Mouse (Mus musculus) liver, embryonic 14.5 days (tissue): ENCODE results near the gene Nfam1. TPM values are rescaled to one million over a fixed set of nuclear protein-coding genes. Genes with fewer than 3 reads are reported as not detected.

Experiments used
- ATAC-seq: fragments of 200-750 bp; cut with Nextera tagmentation; 2 replicates; pipeline ENCODE4 v1.8.0; 2017; ENCODE audit warnings: moderate number of reproducible peaks, mild to moderate bottlenecking, moderate library complexity; ENCODE audit not compliant: insufficient read depth
- DNase-seq, 3 experiments: peaks; one replicate each; pipeline ENCODE4 v3.0.0-alpha.2; 2012 to 2013; ENCODE audit warnings: low read depth in 3 of 3, low spot score in 3 of 3
- H3K27ac ChIP-seq: fragments of 300-500 bp; sonication (generic); 2 replicates; pipeline ENCODE4 v1.5.1; 2014; ENCODE audit warnings: moderate library complexity, mild to moderate bottlenecking, control low read depth, inconsistent platforms
- H3K27me3 ChIP-seq: fragments of 300-500 bp; sonication (generic); 2 replicates; pipeline ENCODE4 v1.6.1; 2014; ENCODE audit warnings: mild to moderate bottlenecking, low read length, moderate library complexity; ENCODE audit not compliant: control insufficient read depth, insufficient read depth
- H3K36me3 ChIP-seq: fragments of 300-500 bp; sonication (generic); replicated peaks from 2 replicates; pipeline ENCODE4 v1.6.1; 2014; ENCODE audit warnings: low read depth; ENCODE audit not compliant: control insufficient read depth, insufficient read depth
- H3K4me1 ChIP-seq, 2 experiments: fragments of 200-500 bp in 1 of 2; fragments of 300-500 bp in 1 of 2; sonication (generic) in 1 of 2; replicated peaks; 2 replicates each; pipeline ENCODE4 v1.6.1; 2012 to 2014; ENCODE audit warnings: antibody characterized with exemption in 1 of 2, inconsistent platforms in 1 of 2, low read length in 1 of 2; ENCODE audit not compliant: control insufficient read depth in 2 of 2, insufficient read depth in 2 of 2
- H3K4me2 ChIP-seq: fragments of 300-500 bp; sonication (generic); 2 replicates; pipeline ENCODE4 v1.6.1; 2014; ENCODE audit warnings: low read depth, mild to moderate bottlenecking, control low read depth, moderate library complexity
- H3K4me3 ChIP-seq, 2 experiments: fragments of 200-500 bp in 1 of 2; fragments of 300-500 bp in 1 of 2; sonication (generic) in 1 of 2; 2 replicates each; pipeline ENCODE4 v1.5.1; 2012 to 2014; ENCODE audit warnings: low read depth in 2 of 2, low read length in 2 of 2, mild to moderate bottlenecking in 2 of 2, control low read depth in 1 of 2, inconsistent platforms in 1 of 2, moderate library complexity in 1 of 2; ENCODE audit not compliant: insufficient read depth in 1 of 2
- H3K9ac ChIP-seq: fragments of 300-500 bp; sonication (generic); replicated peaks from 2 replicates; pipeline ENCODE4 v1.6.1; 2014; ENCODE audit warnings: mild to moderate bottlenecking, control low read depth, moderate library complexity
- H3K9me3 ChIP-seq: fragments of 300-500 bp; sonication (generic); 2 replicates; pipeline ENCODE4 v1.6.1; 2016; ENCODE audit warnings: low read length, mixed read lengths; ENCODE audit not compliant: control insufficient read depth
- CTCF ChIP-seq: IDR thresholded peaks from 2 replicates; pipeline ENCODE4 v1.5.1; 2016; ENCODE audit warnings: antibody characterized with exemption, low read depth, control low read depth
- EP300 ChIP-seq: IDR thresholded peaks from 2 replicates; pipeline ENCODE4 v1.6.1; 2016; ENCODE audit warnings: antibody characterized with exemption, low read depth
- WGBS: fragments of 180-500 bp; shearing (Covaris S2); extraction: QIAGEN DNeasy Blood & Tissue Kit; methylation state at CpG from one replicate; pipeline ENCODE4 v1.1.7; 2014; ENCODE audit not compliant: insufficient replicate concordance; 5-methylcytosine and 5-hydroxymethylcytosine counted together
- polyA plus RNA-seq, 2 experiments: library from polyadenylated mRNA; depleted of rRNA in 1 of 2; stranded (reverse) in 1 of 2; unstranded in 1 of 2; fragments of >200 nt; fragmentation: Nextera tagmentation in 1 of 2; extraction: Ambion mirVana in 1 of 2; gene quantifications; 2 replicates each; pipeline versions ENCODE4 v1.2.1 to v1.2.3; 2012 to 2014

Nfam1 gene
- polyA plus RNA-seq, 2 experiments: 3.6 to 5.9 TPM

DNA sequence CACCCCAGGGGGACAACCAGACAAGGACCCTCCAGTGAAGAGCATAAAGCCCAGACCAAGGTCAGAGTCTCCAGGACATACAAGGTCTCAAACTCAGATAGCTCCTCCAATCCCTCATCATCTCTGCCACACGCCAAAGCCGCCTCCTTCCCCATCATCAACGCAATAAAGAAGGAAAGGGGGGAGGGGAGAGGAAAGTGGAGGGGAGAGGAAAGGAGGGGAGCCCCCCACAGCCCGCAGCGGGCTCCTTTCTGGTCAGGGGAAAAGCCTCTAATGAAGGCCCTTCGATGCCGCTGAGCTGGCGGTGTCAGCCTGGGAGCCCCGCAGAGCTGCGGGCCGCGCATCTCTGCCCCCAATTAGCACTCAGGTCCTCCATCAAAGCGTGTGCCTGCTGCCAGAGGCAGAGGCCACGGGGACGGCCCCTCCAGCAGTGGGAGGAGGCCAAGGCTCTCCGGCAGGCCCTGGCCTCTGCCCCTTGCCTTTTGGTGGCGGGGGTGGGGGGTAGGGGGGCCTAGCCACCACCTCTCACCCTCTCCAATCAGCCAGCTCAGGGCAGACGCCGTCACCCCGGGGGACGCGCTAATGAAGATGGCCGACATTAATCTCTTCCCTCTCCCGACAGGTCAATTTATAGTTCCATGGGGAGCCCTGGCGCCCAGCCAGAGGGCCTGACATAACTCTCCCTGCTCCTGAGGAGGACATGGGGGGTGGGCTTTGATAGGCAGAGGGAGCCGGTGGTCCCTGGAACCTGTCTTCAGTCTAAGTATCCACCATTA, 72.1 kb downstream of the Nfam1 start:
- ATAC-seq: no peak
- Histone ChIP-seq H3K4me2 (no peak overlapping the region), H3K4me3 (no peak overlapping the region), H3K4me1 (no peaks in the 10 kb centered on the region; a peak in 1 of 4 replicates), H3K27ac (no peak overlapping the region), H3K9ac (no peak overlapping the region), H3K9me3 (no peaks in the 10 kb centered on the region), H3K36me3 (no peaks in the 10 kb centered on the region), H3K27me3 (peaks cover 53% of the 10 kb centered on the region)
- no peak for DNase-seq
- no peak for TF ChIP-seq EP300
- TF ChIP-seq CTCF: no peak
- 5% methylated on average over 26 of the region's 26 CpGs for WGBS

GRCm38 (mm10) chr15:82959151-82959550, 74.0 kb downstream of the Nfam1 start:
- Histone ChIP-seq H3K4me1 (no peaks in the 10 kb centered on the region; a peak in 1 of 4 replicates), H3K27ac (no peak overlapping the region), H3K4me3 (no peak overlapping the region), H3K4me2 (no peak overlapping the region), H3K36me3 (no peaks in the 10 kb centered on the region), H3K27me3 (peaks cover 47% of the 10 kb centered on the region), H3K9ac (no peak overlapping the region), H3K9me3 (no peaks in the 10 kb centered on the region)
- no peak for ATAC-seq
- TF ChIP-seq CTCF (no peak), EP300 (no peak)
- 36% methylated on average over 12 of the region's 12 CpGs for WGBS
- DNase-seq: no peak

- ATAC-seq (no peak), DNase-seq (no peak)
- Histone ChIP-seq H3K4me2 (no peak overlapping the region), H3K27ac (no peak overlapping the region), H3K27me3 (peaks cover 42% of the 10 kb centered on the region), H3K9ac (no peak overlapping the region), H3K4me3 (no peak overlapping the region), H3K9me3 (no peaks in the 10 kb centered on the region), H3K4me1 (no peaks in the 10 kb centered on the region; a peak in 1 of 4 replicates), H3K36me3 (no peaks in the 10 kb centered on the region)
- TF ChIP-seq CTCF (no peak), EP300 (no peak)
- WGBS: 14% methylated on average over 16 of the region's 16 CpGs
Measured at GRCm38 (mm10) chr15:82958253-82958701, 74.8 kb downstream of the Nfam1 start.

DNA sequence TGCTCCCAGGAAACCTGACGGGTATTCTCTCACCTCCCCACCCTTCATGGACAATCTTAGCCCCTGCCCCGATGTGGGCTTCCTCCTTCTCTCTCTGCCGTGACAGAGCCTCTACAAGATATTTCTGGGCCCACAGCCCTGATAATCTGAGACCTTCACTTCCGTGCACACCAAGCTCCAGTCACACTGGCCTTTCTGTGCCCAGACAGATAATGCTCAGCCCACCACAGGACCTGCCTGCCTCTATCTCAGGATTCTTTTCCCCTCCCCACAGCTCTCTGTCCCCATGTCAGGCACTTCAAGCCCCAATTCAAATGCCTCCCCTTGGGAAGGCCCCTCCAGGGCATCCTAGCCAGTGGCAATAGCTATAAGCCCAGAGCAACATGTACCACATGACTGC, 76.4 kb downstream of the Nfam1 start:
- DNase-seq (no peak), ATAC-seq (no peak)
- no peak for TF ChIP-seq CTCF
- TF ChIP-seq EP300: no peak
- Histone ChIP-seq H3K4me1 (no peaks in the 10 kb centered on the region; a peak in 1 of 4 replicates), H3K4me2 (no peak overlapping the region), H3K4me3 (no peak overlapping the region), H3K9ac (no peak overlapping the region), H3K9me3 (no peaks in the 10 kb centered on the region), H3K36me3 (no peaks in the 10 kb centered on the region), H3K27ac (no peak overlapping the region), H3K27me3 (peaks cover 32% of the 10 kb centered on the region)
- 11% methylated on average over 4 of the region's 4 CpGs for WGBS

- Histone ChIP-seq H3K9me3 (no peaks in the 10 kb centered on the region), H3K9ac (no peak overlapping the region), H3K4me3 (no peak overlapping the region), H3K27me3 (peaks cover 28% of the 10 kb centered on the region), H3K27ac (no peak overlapping the region), H3K4me2 (no peak overlapping the region), H3K36me3 (no peaks in the 10 kb centered on the region), H3K4me1 (no peaks in the 10 kb centered on the region; a peak in 1 of 4 replicates)
- no peak for DNase-seq
- TF ChIP-seq CTCF (no peak), EP300 (no peak)
- no peak for ATAC-seq
- 30% methylated on average over 3 of the region's 3 CpGs for WGBS
Measured at GRCm38 (mm10) chr15:82956310-82956709, 76.8 kb downstream of the Nfam1 start.
